Mouse (Mus musculus): Measurements from ENCODE around the gene Mesp2.

The Mesp2 gene

GRCm38 (mm10) chr7:79803887-79804286 lies 6.6 kb upstream of the Mesp2 start:
- DNase-seq (ENCODE audit: low spot score in 2 of 2), result no peak

DNA sequence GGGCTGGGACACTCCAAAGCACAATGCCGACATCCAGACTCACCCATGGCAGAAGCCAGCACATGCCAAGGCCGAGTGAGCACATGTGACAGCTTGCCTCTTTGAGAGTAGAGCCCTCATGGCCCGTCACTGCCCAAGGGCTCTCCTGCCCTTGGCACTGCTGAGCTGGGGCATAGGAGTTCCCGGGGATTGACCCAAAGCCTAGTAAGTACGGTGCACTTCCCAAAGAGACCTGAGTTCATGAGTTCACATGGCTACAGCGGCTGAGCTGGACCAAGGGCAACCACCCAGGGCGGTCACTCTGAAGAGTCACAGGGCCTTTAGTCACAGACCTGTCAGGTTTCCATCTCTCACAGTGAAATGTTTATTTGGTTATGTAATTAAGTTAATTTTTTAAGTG lies 2.0 kb upstream of the Mesp2 start:
- no peak for DNase-seq (ENCODE audit: low spot score in 2 of 2)

DNA sequence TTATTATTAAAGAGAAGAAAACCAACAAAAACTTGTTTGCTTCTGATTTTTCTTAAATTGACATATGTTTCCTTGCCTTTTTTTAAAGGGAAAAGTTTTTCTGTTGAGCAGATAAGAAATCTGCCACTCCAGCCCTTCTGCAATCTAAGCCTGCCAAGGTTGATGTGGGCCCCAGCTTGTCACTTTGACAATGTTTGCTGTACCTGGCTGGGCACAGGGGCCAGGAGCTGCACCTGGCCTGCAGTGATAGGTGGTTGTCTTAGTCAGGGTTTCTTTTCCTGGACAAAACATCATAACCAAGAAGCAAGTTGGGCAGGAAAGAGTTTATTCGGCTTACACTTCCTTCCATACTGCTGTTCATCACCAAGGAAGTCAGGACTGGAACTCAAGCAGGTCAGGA lies 2.9 kb downstream of the Mesp2 start:
- no peak for DNase-seq (ENCODE audit: low spot score in 2 of 2)

DNA sequence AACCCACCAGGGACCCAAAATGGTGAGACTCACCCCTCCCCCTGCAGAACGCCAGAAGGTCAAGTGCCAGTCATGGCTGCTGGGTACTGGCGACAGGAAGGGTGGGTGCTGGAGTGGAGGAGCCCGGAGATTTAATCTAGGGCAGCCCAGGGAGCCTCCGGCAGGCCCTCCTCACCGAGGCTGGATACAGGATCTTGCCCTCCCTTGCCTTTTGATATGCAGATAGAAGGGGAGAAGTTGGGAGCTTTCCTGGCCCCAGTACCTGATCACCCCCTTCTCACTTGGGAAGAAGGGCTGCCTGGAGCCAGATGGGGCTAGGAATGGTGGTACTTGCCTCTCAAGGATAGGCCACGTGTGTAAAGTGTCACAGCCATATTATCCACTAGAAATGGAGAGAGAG lies 7.8 kb downstream of the Mesp2 start:
- no peak for DNase-seq (ENCODE audit: low spot score in 2 of 2)

DNA sequence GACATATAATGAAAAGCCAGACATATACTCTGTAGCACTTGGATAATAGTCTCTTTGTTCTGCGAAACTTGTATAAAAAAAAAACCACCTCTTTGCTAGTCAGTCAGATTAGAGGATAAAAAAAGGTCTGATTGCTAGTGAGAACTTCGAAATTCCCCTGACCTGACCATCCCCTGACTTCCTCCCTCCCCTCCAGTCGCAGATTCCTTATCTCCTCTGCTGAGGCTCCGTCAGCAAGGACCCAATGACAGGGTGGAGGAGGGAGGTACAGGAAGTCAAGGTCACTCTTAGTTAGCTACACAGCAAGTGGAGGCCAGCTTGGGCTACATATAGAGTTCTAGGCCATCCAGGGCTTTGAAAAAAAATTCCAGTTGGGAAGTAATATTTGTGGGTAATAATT lies 9.0 kb downstream of the Mesp2 start:
- no peak for DNase-seq (ENCODE audit: low spot score in 2 of 2)

GRCm38 (mm10) chr7:79819996-79820395 lies 9.5 kb downstream of the Mesp2 start:
- no peak for DNase-seq (ENCODE audit: low spot score in 2 of 2)

GRCm38 (mm10) chr7:79822092-79822695 lies 11.7 kb downstream of the Mesp2 start:
- DNase-seq (ENCODE audit: low spot score in 2 of 2), result no peak

- no peak for DNase-seq (ENCODE audit: low spot score in 2 of 2)
Measured at GRCm38 (mm10) chr7:79828341-79828740, 17.8 kb downstream of the Mesp2 start.

- no peak for DNase-seq (ENCODE audit: low spot score in 2 of 2)
Measured at GRCm38 (mm10) chr7:79831145-79831544, 20.6 kb downstream of the Mesp2 start.

- DNase-seq (ENCODE audit: low spot score in 2 of 2), result no peak
Measured at GRCm38 (mm10) chr7:79831585-79831984, 21.1 kb downstream of the Mesp2 start.

- DNase-seq (ENCODE audit: low spot score in 2 of 2), result no peak
Measured at GRCm38 (mm10) chr7:79832980-79833379, 22.5 kb downstream of the Mesp2 start.

GRCm38 (mm10) chr7:79835196-79835595 lies 24.7 kb downstream of the Mesp2 start:
- DNase-seq (ENCODE audit: low spot score in 2 of 2), result no peak

DNA sequence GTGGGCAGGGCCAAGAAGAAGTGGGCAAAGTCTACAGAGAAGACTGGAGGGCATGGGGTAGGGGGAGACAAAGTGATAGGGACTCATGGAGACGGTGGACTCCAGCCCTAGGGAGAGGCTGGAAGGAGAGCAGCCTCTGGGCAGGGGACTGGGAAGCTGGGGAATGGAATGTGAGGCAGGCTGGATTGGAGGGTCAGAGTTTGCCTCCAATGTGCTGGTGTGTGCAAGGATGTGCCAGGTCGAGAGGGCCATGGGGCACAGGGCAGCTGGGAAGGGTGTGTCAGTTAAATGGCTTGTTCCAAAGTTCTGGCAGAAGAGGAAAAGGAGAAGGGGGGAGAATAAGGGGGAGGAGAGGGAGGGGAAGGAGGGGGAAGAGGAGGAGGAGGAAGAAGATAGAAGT lies 26.7 kb downstream of the Mesp2 start:
- DNase-seq (ENCODE audit: low spot score in 2 of 2), result no peak

GRCm38 (mm10) chr7:79842163-79842562 lies 31.6 kb downstream of the Mesp2 start:
- DNase-seq (ENCODE audit: low spot score in 2 of 2), result no peak

DNA sequence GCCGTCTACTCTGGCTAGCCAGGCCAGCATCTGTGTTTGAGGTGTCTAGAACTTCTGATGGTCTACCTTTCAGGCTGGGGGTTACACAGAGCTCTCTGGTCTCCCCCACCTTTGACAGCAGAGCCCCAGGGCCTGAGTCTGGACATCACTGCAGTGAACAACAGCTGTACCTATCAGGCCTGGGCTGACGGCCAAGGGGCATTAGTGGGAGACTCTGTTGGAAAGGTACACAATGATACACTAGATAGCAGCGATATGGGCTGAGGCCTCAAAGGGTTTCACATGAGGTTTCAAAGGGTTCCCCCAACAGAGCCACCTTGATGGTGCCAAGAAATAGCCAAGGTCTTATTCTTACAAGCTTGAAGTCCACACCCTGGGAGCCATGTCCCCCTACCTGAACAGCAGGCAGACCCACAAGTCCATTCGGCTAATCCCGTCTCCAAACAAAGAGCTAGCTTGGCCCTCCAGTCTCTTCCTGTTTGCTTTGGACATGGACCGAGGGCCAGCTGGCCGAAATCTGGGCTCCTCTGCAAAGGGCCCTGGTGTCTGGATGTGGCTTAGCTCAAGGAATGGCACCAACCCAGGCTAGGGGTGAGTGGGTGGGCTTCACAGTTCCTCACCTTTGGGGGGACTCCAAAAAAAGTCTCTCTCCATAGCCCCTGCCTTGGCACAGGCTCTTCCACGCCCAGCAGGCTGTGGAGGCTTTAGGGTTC lies 33.7 kb downstream of the Mesp2 start:
- no peak for DNase-seq (ENCODE audit: low spot score in 2 of 2)

- no peak for DNase-seq (ENCODE audit: low spot score in 2 of 2)
Measured at GRCm38 (mm10) chr7:79846342-79846741, 35.8 kb downstream of the Mesp2 start.

- DNase-seq (ENCODE audit: low spot score in 2 of 2), result peak in 1 of 2 experiments; percentile 60
Measured at GRCm38 (mm10) chr7:79847456-79848451, 37.2 kb downstream of the Mesp2 start.

DNA sequence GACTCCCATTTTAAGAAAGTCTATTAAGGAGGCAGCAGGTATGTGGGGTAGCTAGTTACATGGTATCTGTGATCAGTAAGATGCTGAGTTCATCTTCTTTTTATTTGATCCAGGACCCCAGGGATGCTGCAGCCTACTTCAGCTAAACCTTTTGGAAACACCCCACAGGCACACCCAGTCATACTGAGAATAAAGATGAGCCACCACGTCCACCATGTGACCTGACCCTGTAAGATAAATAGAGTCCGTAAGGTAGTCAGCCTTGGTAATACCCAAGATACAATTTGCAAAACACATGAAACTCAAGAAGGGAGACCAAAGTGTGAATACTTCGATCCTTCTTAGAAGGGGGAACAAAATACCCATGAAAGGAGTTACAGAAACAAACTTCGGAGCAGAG lies 45.8 kb downstream of the Mesp2 start:
- no peak for DNase-seq (ENCODE audit: low spot score in 2 of 2)

DNA sequence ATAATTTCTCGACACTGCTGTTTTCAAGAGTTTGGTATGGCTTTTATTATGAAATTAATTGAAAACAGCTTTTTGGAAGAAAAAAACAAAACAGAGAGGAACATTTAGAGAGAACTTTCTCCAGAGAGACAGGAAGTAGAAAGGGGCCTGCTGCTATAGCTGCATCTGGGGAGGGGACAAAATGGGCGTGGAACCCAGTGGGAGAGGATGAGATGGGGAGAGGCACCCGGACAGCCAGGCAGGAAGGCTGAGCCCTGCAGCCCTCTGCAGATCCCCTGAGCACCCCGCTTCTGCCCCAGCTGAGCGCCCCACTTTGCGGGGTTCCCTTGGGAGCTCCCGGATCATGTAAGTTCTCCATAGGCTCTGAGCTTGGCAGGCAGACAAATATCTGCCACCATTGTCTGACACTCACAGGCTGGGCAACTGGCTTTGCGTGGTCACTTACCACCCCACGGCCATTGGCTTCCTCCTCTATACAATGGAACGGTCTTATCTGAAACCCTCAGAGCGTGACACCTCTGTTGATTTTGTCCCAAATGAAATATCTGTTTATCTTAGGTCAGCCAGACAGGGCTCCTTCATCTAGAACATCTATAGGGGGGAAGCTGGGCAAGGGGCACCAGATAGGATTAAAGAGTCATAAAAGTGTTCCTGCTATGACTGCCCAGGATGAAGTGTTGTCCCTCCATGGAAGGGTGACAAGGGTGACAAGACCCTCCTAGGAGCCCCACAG lies 47.8 kb downstream of the Mesp2 start:
- peak in 1 of 2 experiments; percentile 25 for DNase-seq (ENCODE audit: low spot score in 2 of 2)

- DNase-seq (ENCODE audit: low spot score in 2 of 2), result no peak
Measured at GRCm38 (mm10) chr7:79858956-79859630, 48.6 kb downstream of the Mesp2 start.

DNA sequence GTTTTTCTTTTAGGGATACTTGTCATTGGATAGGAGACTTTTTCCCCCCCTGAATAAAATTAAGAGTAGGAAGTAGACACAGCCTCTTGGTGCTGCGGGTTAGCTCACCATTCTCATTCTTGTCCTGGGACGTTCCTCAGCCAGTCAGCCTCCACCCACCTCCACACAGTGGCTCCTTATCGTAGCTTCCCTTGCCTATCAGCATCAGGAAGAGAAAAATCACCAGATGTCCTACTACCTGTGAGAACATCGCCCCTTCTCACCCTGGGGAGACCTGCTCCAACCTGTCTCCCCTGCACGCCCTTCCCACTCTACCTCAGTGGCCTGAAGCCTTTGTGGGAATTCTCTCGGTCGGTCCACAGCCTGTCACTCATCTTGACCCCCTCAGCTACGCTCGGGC lies 50.3 kb downstream of the Mesp2 start, which contains the start of gene Anpep:
Gene Anpep (minus strand): TSS at position 249 of the 400 bp plus-strand sequence.
- no peak for DNase-seq (ENCODE audit: low spot score in 2 of 2)
